Mouse (Mus musculus): ENCODE measurements around the gene Ppfia4. TPM values are rescaled to one million over a fixed set of nuclear protein-coding genes. Genes with fewer than 3 reads are reported as not detected.
"Not testable (repeated sequence)": the region's sequence is repeated elsewhere in the genome, so short reads cannot be mapped to it uniquely, and the experiment has no call there.

Gene Ppfia4
- polyA plus RNA-seq, 1 experiment from 2014 or later = 6.7 TPM

DNA sequence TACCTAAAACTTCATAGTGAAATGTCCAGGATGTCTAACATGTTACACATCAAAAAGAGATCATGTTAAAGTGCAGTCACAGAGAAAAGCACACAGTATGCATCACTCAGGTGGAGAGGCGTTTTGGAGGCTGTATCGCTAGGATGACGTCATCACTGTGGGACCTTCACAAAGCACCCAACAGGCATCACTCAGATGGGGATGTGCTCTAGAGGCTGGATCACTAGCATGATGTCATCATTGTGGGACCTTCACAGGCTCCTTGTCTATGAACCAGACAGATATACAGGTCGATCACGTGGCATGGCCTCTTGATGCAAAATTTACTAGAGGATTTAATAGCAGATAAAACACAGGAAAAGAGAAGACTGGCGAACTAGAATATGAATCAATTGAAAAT lies 68.4 kb downstream of the Ppfia4 start:
- ATAC-seq (ENCODE audit: insufficient number of reproducible peaks, insufficient read depth, low FRiP score, low TSS enrichment, low read depth) = no peak
- Histone ChIP-seq H3K27me3 (no peaks in the 10 kb centered on the region), H3K36me3 (no peaks in the 10 kb centered on the region), H3K9ac (replicated peaks) (no peak overlapping the region), H3K4me1 (replicated peaks) (no peaks in the 10 kb centered on the region), H3K9me3 (peaks cover 10% of the 10 kb centered on the region; the same call in 1 of the 2 replicates), H3K27ac (no peak overlapping the region), H3K4me3 (replicated peaks) (no peak overlapping the region), H3K4me2 (no peak overlapping the region)
- 92% methylated on average over 6 of the region's 6 CpGs for WGBS

GRCm38 (mm10) chr1:134249681-134250080 lies 83.0 kb downstream of the Ppfia4 start:
- H3K4me2 ChIP-seq; H3K27me3 ChIP-seq; H3K36me3 ChIP-seq; H3K27ac ChIP-seq; ATAC-seq (ENCODE audit: insufficient number of reproducible peaks, insufficient read depth, low FRiP score, low TSS enrichment, low read depth); H3K9ac ChIP-seq (replicated peaks); H3K4me3 ChIP-seq (replicated peaks); H3K4me1 ChIP-seq (replicated peaks); H3K9me3 ChIP-seq: not testable (repeated sequence)
- WGBS = 83% methylated on average over 1 of the region's 1 CpGs

Other genes with a start within 250 kb of the Ppfia4 start
- not detected in 2 replicates for gene Chit1, start 221.7 kb downstream of the Ppfia4 start, polyA plus RNA-seq (2016; fragmentation: Nextera tagmentation; extraction: Ambion mirVana)
- 4.3 and 4.4 TPM in 2 replicates for gene Chil1, start 150.8 kb downstream of the Ppfia4 start, polyA plus RNA-seq (2016; fragmentation: Nextera tagmentation; extraction: Ambion mirVana)
- 38.8 and 41.9 TPM in 2 replicates for gene Mybph, start 139.5 kb downstream of the Ppfia4 start, polyA plus RNA-seq (2016; fragmentation: Nextera tagmentation; extraction: Ambion mirVana)
- gene Adora1, start 97.5 kb downstream of the Ppfia4 start, polyA plus RNA-seq (2016; fragmentation: Nextera tagmentation; extraction: Ambion mirVana) = 1.5 and 3.0 TPM in 2 replicates
- gene Myog, start 42.9 kb downstream of the Ppfia4 start, polyA plus RNA-seq (2016; fragmentation: Nextera tagmentation; extraction: Ambion mirVana) = 108 and 119 TPM in 2 replicates
- 96.6 and 99.3 TPM in 2 replicates for gene Tmem183a, start 29.1 kb upstream of the Ppfia4 start, polyA plus RNA-seq (2016; fragmentation: Nextera tagmentation; extraction: Ambion mirVana)
- not detected in 2 replicates for gene 4933406M09Rik, start 53.0 kb upstream of the Ppfia4 start, polyA plus RNA-seq (2016; fragmentation: Nextera tagmentation; extraction: Ambion mirVana)
- 42.6 and 44.0 TPM in 2 replicates for gene Cyb5r1, start 72.6 kb upstream of the Ppfia4 start, polyA plus RNA-seq (2016; fragmentation: Nextera tagmentation; extraction: Ambion mirVana)
- gene Adipor1, start 82.5 kb upstream of the Ppfia4 start, polyA plus RNA-seq (2016; fragmentation: Nextera tagmentation; extraction: Ambion mirVana) = 80.7 and 86.4 TPM in 2 replicates
- 35.0 and 37.8 TPM in 2 replicates for gene Klhl12, start 122.6 kb upstream of the Ppfia4 start, polyA plus RNA-seq (2016; fragmentation: Nextera tagmentation; extraction: Ambion mirVana)
- gene Rabif, start 161.7 kb upstream of the Ppfia4 start, polyA plus RNA-seq (2016; fragmentation: Nextera tagmentation; extraction: Ambion mirVana) = 32.6 and 34.1 TPM in 2 replicates
- not detected in 2 replicates for gene Mgat4e, start 216.8 kb upstream of the Ppfia4 start, polyA plus RNA-seq (2016; fragmentation: Nextera tagmentation; extraction: Ambion mirVana)
- gene Kdm5b, start 227.2 kb upstream of the Ppfia4 start, polyA plus RNA-seq (2016; fragmentation: Nextera tagmentation; extraction: Ambion mirVana) = 105 and 111 TPM in 2 replicates